Mouse (Mus musculus) stomach, embryonic 15.5 days (tissue): ENCODE measurements around the gene Clta. TPM values are rescaled to one million over a fixed set of nuclear protein-coding genes. Genes with fewer than 3 reads are reported as not detected.

Experiments used
- ATAC-seq: fragments of 200-750 bp; cut with Nextera tagmentation; 2 replicates; pipeline ENCODE4 v1.8.0; 2017; ENCODE audit warnings: low read depth, moderate number of reproducible peaks, moderate TSS enrichment; ENCODE audit not compliant: insufficient read depth, low FRiP score
- H3K27ac ChIP-seq: fragments of 300-500 bp; sonication (generic); 2 replicates; pipeline ENCODE4 v1.5.1; 2015; ENCODE audit warnings: mild to moderate bottlenecking, inconsistent platforms
- H3K27me3 ChIP-seq: fragments of 300-500 bp; sonication (generic); replicated peaks from 2 replicates; pipeline ENCODE4 v1.6.1; 2015; ENCODE audit warnings: inconsistent platforms
- H3K36me3 ChIP-seq: fragments of 300-500 bp; sonication (generic); 2 replicates; pipeline ENCODE4 v1.6.1; 2015; ENCODE audit warnings: inconsistent platforms
- H3K4me1 ChIP-seq: fragments of 300-500 bp; sonication (generic); 2 replicates; pipeline ENCODE4 v1.6.1; 2015; ENCODE audit warnings: inconsistent platforms
- H3K4me2 ChIP-seq: fragments of 300-500 bp; sonication (generic); 2 replicates; pipeline ENCODE4 v1.6.1; 2015; ENCODE audit warnings: mild to moderate bottlenecking, inconsistent platforms
- H3K4me3 ChIP-seq: fragments of 300-500 bp; sonication (generic); replicated peaks from 2 replicates; pipeline ENCODE4 v1.5.1; 2015; ENCODE audit warnings: inconsistent platforms
- H3K9ac ChIP-seq: fragments of 300-500 bp; sonication (generic); 2 replicates; pipeline ENCODE4 v1.6.1; 2015; ENCODE audit warnings: inconsistent platforms
- H3K9me3 ChIP-seq: fragments of 300-500 bp; sonication (generic); 2 replicates; pipeline ENCODE4 v1.6.1; 2016; ENCODE audit warnings: inconsistent platforms
- WGBS: fragments of 180-500 bp; shearing (Covaris S2); methylation state at CpG from one replicate; pipeline ENCODE4 v1.1.7; 2015; 5-methylcytosine and 5-hydroxymethylcytosine counted together
- polyA plus RNA-seq: library from polyadenylated mRNA; unstranded; fragments of >200 nt; fragmentation: Nextera tagmentation; extraction: Ambion mirVana; gene quantifications from 2 replicates; pipeline ENCODE4 v1.2.1, GENCODE M21; 2015

The Clta gene
- polyA plus RNA-seq, 1 experiment from 2014 or later: 262 TPM

GRCm38 (mm10) chr4:43982053-43982732 is 22.1 kb upstream of the Clta start:
- Histone ChIP-seq H3K4me2 (peak overlapping the region; percentile 77), H3K36me3 (no peaks in the 10 kb centered on the region), H3K4me3 (peak overlapping the region; percentile 36), H3K27ac (peak overlapping the region; percentile 45; the same call in 1 of the 2 replicates), H3K9ac (peak overlapping the region; percentile 23; the same call in 1 of the 2 replicates), H3K4me1 (peaks cover 21% of the 10 kb centered on the region), H3K9me3 (no peaks in the 10 kb centered on the region), H3K27me3 (no peaks in the 10 kb centered on the region)
- 2% methylated on average over 24 of the region's 24 CpGs for WGBS
- ATAC-seq: peak; percentile 89

GRCm38 (mm10) chr4:43983181-43983580 is 21.1 kb upstream of the Clta start, which contains the start of gene Ccin:
Ccin (plus strand) TSS chr4:43983483.
- Histone ChIP-seq H3K4me2 (peak within 1 kb of the TSS; percentile 77), H3K9ac (peak within 1 kb of the TSS; percentile 23; the same call in 1 of the 2 replicates), H3K27ac (peak within 1 kb of the TSS; percentile 45; the same call in 1 of the 2 replicates), H3K4me1 (peaks cover 19% of the 10 kb centered on the region), H3K27me3 (no peaks in the 10 kb centered on the region), H3K4me3 (peak within 1 kb of the TSS; percentile 36), H3K36me3 (no peaks in the 10 kb centered on the region), H3K9me3 (no peaks in the 10 kb centered on the region)
- ATAC-seq: no peak
- 75% methylated on average over 11 of the region's 11 CpGs for WGBS

GRCm38 (mm10) chr4:43983756-43984155 is 20.5 kb upstream of the Clta start:
- no peaks in the 10 kb centered on the region for H3K36me3 ChIP-seq
- no peaks in the 10 kb centered on the region for H3K9me3 ChIP-seq
- no peak overlapping the region for H3K4me2 ChIP-seq
- no peak overlapping the region for H3K9ac ChIP-seq
- no peak overlapping the region for H3K27ac ChIP-seq
- peaks cover 14% of the 10 kb centered on the region for H3K4me1 ChIP-seq
- 93% methylated on average over 22 of the region's 22 CpGs for WGBS
- ATAC-seq: no peak
- no peak overlapping the region for H3K4me3 ChIP-seq
- no peaks in the 10 kb centered on the region for H3K27me3 ChIP-seq

GRCm38 (mm10) chr4:43984326-43984725 is 19.9 kb upstream of the Clta start:
- no peak overlapping the region for H3K4me3 ChIP-seq
- no peaks in the 10 kb centered on the region for H3K36me3 ChIP-seq
- H3K4me2 ChIP-seq: no peak overlapping the region
- H3K27me3 ChIP-seq: no peaks in the 10 kb centered on the region
- H3K9me3 ChIP-seq: no peaks in the 10 kb centered on the region
- peaks cover 11% of the 10 kb centered on the region for H3K4me1 ChIP-seq
- no peak for ATAC-seq
- no peak overlapping the region for H3K27ac ChIP-seq
- no peak overlapping the region for H3K9ac ChIP-seq
- WGBS: 88% methylated on average over 19 of the region's 19 CpGs

- H3K4me2 ChIP-seq: no peak overlapping the region
- no peak overlapping the region for H3K4me3 ChIP-seq
- no peak for ATAC-seq
- no peak overlapping the region for H3K27ac ChIP-seq
- no peaks in the 10 kb centered on the region for H3K36me3 ChIP-seq
- no peaks in the 10 kb centered on the region for H3K4me1 ChIP-seq
- no peaks in the 10 kb centered on the region for H3K27me3 ChIP-seq
- H3K9me3 ChIP-seq: no peaks in the 10 kb centered on the region
- WGBS: 83% methylated on average over 3 of the region's 3 CpGs
- no peak overlapping the region for H3K9ac ChIP-seq
Measured at GRCm38 (mm10) chr4:43988976-43989375, 15.3 kb upstream of the Clta start.

- WGBS: 92% methylated on average over 11 of the region's 11 CpGs
- Histone ChIP-seq H3K9ac (no peak overlapping the region), H3K27ac (no peak overlapping the region), H3K4me1 (no peaks in the 10 kb centered on the region), H3K4me2 (no peak overlapping the region), H3K9me3 (no peaks in the 10 kb centered on the region), H3K4me3 (no peak overlapping the region), H3K36me3 (no peaks in the 10 kb centered on the region), H3K27me3 (no peaks in the 10 kb centered on the region)
- ATAC-seq: no peak
Measured at GRCm38 (mm10) chr4:43993072-43993471, 11.2 kb upstream of the Clta start.

- Histone ChIP-seq H3K4me3 (no peak overlapping the region), H3K9ac (no peak overlapping the region), H3K4me1 (no peaks in the 10 kb centered on the region), H3K9me3 (no peaks in the 10 kb centered on the region), H3K36me3 (no peaks in the 10 kb centered on the region), H3K4me2 (no peak overlapping the region), H3K27me3 (no peaks in the 10 kb centered on the region), H3K27ac (no peak overlapping the region)
- no peak for ATAC-seq
- WGBS: 52% methylated on average over 2 of the region's 2 CpGs
Measured at GRCm38 (mm10) chr4:43994342-43994741, 9.9 kb upstream of the Clta start.

GRCm38 (mm10) chr4:44003622-44004021 is 630 bp upstream of the Clta start:
- WGBS: 50% methylated on average over 6 of the region's 6 CpGs
- Histone ChIP-seq H3K9me3 (no peaks in the 10 kb centered on the region), H3K4me1 (no peaks in the 10 kb centered on the region), H3K4me2 (0 out of 2 replicates have a peak overlapping the region, but pooled peaks have one; percentile 5), H3K9ac (no peak overlapping the region), H3K27ac (no peak overlapping the region), H3K27me3 (no peaks in the 10 kb centered on the region), H3K4me3 (no peak overlapping the region; the same call in 1 of the 2 replicates), H3K36me3 (no peaks in the 10 kb centered on the region)
- ATAC-seq: peak; percentile 82; the same call in 1 of the 2 replicates

- Histone ChIP-seq H3K4me3 (no peak overlapping the region), H3K4me1 (no peaks in the 10 kb centered on the region), H3K36me3 (no peaks in the 10 kb centered on the region), H3K27me3 (no peaks in the 10 kb centered on the region), H3K9me3 (no peaks in the 10 kb centered on the region), H3K27ac (no peak overlapping the region), H3K4me2 (no peak overlapping the region), H3K9ac (no peak overlapping the region)
- 73% methylated on average over 3 of the region's 3 CpGs for WGBS
- ATAC-seq: no peak
Measured at GRCm38 (mm10) chr4:44004623-44005409, 564 bp downstream of the Clta start.

- Histone ChIP-seq H3K4me3 (no peak overlapping the region), H3K9me3 (no peaks in the 10 kb centered on the region), H3K4me2 (no peak overlapping the region), H3K36me3 (no peaks in the 10 kb centered on the region), H3K27ac (no peak overlapping the region), H3K4me1 (peaks cover 19% of the 10 kb centered on the region), H3K27me3 (no peaks in the 10 kb centered on the region), H3K9ac (no peak overlapping the region)
- WGBS: 97% methylated on average over 1 of the region's 1 CpGs
- no peak for ATAC-seq
Measured at GRCm38 (mm10) chr4:44010176-44010575, 5.9 kb downstream of the Clta start.

- ATAC-seq: no peak
- Histone ChIP-seq H3K9ac (no peak overlapping the region), H3K4me3 (no peak overlapping the region), H3K4me2 (no peak overlapping the region), H3K4me1 (peaks cover 19% of the 10 kb centered on the region), H3K27me3 (no peaks in the 10 kb centered on the region), H3K36me3 (no peaks in the 10 kb centered on the region), H3K27ac (no peak overlapping the region), H3K9me3 (no peaks in the 10 kb centered on the region)
- WGBS: 47% methylated on average over 2 of the region's 2 CpGs
Measured at GRCm38 (mm10) chr4:44010893-44011292, 6.6 kb downstream of the Clta start.

GRCm38 (mm10) chr4:44011799-44012198 is 7.5 kb downstream of the Clta start:
- Histone ChIP-seq H3K9me3 (no peaks in the 10 kb centered on the region), H3K9ac (no peak overlapping the region), H3K36me3 (no peaks in the 10 kb centered on the region), H3K4me1 (peaks cover 19% of the 10 kb centered on the region), H3K27ac (peak overlapping the region; percentile 74; the same call in 1 of the 2 replicates), H3K27me3 (no peaks in the 10 kb centered on the region), H3K4me2 (peak overlapping the region; percentile 70), H3K4me3 (peak overlapping the region; percentile 89)
- WGBS: 75% methylated on average over 3 of the region's 3 CpGs
- no peak for ATAC-seq
